Mouse (Mus musculus) E14TG2a.4 (cell line): ENCODE results near the gene Nmnat2.

Experiments
- CTCF ChIP-seq: conservative IDR thresholded peaks from 2 replicates; pipeline ENCODE4 v1.5.1; 2014; ENCODE audit warnings: low read length
- POU5F1 ChIP-seq: IDR thresholded peaks from 2 replicates; pipeline ENCODE4 v1.6.1; 2014; ENCODE audit warnings: low read length, borderline replicate concordance

GRCm38 (mm10) chr1:153138486-153138885 is 183.7 kb downstream of the Nmnat2 start:
- TF ChIP-seq CTCF, result no peak
- TF ChIP-seq POU5F1, result no peak
